21 mouse cellular contexts compared by ENCODE assay signal in genomic region chr1:150090229-150090628, GRCm38 (mm10). TPM values are rescaled to one million over a fixed set of nuclear protein-coding genes. Genes with fewer than 3 reads are reported as not detected.
DNase-seq lines count a peak whose midpoint lies in the region; ATAC-seq and TF ChIP-seq lines count a peak whose summit lies in the region.
"Had no signal": no experiment of that assay in that cellular context is flagged by ENCODE, and none has a peak within 500 bp of the region (broad histone marks: within the 10 kb centered on the region; RNA-seq: fewer than 3 reads in every experiment).

No protein-coding gene starts in this region.

- no peak for TF ChIP-seq CTCF in forebrain, postnatal 0 days (IDR thresholded peaks at IDR 0.05; ENCODE audit: low read depth)
- TF ChIP-seq CTCF in lung, embryonic 14.5 days (IDR thresholded peaks at IDR 0.05; ENCODE audit: low read depth): no peak
- TF ChIP-seq CTCF in lung, adult 2 months (IDR thresholded peaks at IDR 0.05; ENCODE audit: insufficient read depth, low read length): no peak

- no peaks in the 10 kb centered on the region; the same call in 1 of the 2 replicates for H3K9me3 ChIP-seq in forebrain, embryonic 14.5 days (replicated peaks; ENCODE audit: control insufficient read depth, low read length)
- 0 out of 2 replicates have a peak, but pooled peaks cover 5% of the 10 kb centered on the region for H3K9me3 ChIP-seq in forebrain, postnatal 0 days (ENCODE audit: low read length)
- H3K9me3 ChIP-seq in lung, embryonic 14.5 days (ENCODE audit: low read depth, low read length): no peaks in the 10 kb centered on the region
- H3K9me3 ChIP-seq in neural tube, embryonic 12.5 days: no peaks in the 10 kb centered on the region
- peaks cover 9% of the 10 kb centered on the region; the same call in 1 of the 2 replicates for H3K9me3 ChIP-seq in stomach, embryonic 16.5 days (replicated peaks; ENCODE audit: control insufficient read depth, low read length)
- H3K9me3 ChIP-seq: heart, embryonic 10.5 days; hindbrain, embryonic 10.5 days; limb, embryonic 10.5 days; neural tube, embryonic 15.5 days had no signal

- H3K9ac ChIP-seq in forebrain, embryonic 14.5 days (ENCODE audit: low read length): no peak overlapping the region
- no peak overlapping the region for H3K9ac ChIP-seq in forebrain, postnatal 0 days
- H3K9ac ChIP-seq in lung, embryonic 14.5 days: no peak overlapping the region
- no peak overlapping the region for H3K9ac ChIP-seq in neural tube, embryonic 12.5 days
- H3K9ac ChIP-seq in stomach, embryonic 16.5 days (ENCODE audit: low read length): no peak overlapping the region
- H3K9ac ChIP-seq: liver, postnatal 0 days; neural tube, embryonic 15.5 days had no signal

- H3K36me3 ChIP-seq in forebrain, embryonic 14.5 days (ENCODE audit: control insufficient read depth, insufficient read depth, low read length): no peaks in the 10 kb centered on the region
- H3K36me3 ChIP-seq in forebrain, postnatal 0 days (ENCODE audit: insufficient read depth): no peaks in the 10 kb centered on the region
- H3K36me3 ChIP-seq in lung, embryonic 14.5 days (ENCODE audit: insufficient read depth): no peaks in the 10 kb centered on the region
- H3K36me3 ChIP-seq in neural tube, embryonic 12.5 days: no peaks in the 10 kb centered on the region
- no peaks in the 10 kb centered on the region for H3K36me3 ChIP-seq in stomach, embryonic 16.5 days (ENCODE audit: control insufficient read depth, insufficient read depth, low read length)
- H3K36me3 ChIP-seq: heart, embryonic 10.5 days; hindbrain, embryonic 10.5 days; limb, embryonic 10.5 days; neural tube, embryonic 15.5 days had no signal

- peak; percentile 24 for DNase-seq in forebrain, embryonic 14.5 days (ENCODE audit: low spot score)
- no peak for DNase-seq in forebrain, postnatal 0 days
- peak; percentile 67 for DNase-seq in lung, embryonic 14.5 days
- DNase-seq in lung, adult 2 months: no peak
- no peak for DNase-seq in neural tube, embryonic 10.5 days (ENCODE audit: extremely low spot score, low spot score)
- DNase-seq in layer of hippocampus, postnatal 14 days (ENCODE audit: low spot score in 2 of 2): no peak
- DNase-seq: adrenal gland, postnatal 25 days; cerebellum, adult 11-12 months; cerebellum, postnatal 14 days; kidney, adult 9 months; kidney, postnatal 4 days; layer of hippocampus, adult 9-11 months; liver, postnatal 0 days had no signal

- TF ChIP-seq POLR2A in lung, adult 2 months (IDR thresholded peaks at IDR 0.05; ENCODE audit: borderline replicate concordance, extremely low read depth, low read depth, low read length): no peak

- ATAC-seq in forebrain, embryonic 14.5 days: peak; percentile 40; the same call in 1 of the 2 replicates
- ATAC-seq in forebrain, postnatal 0 days: no peak
- peak; percentile 75 for ATAC-seq in lung, embryonic 14.5 days (ENCODE audit: insufficient read depth)
- ATAC-seq in neural tube, embryonic 12.5 days (ENCODE audit: low FRiP score, low read depth): peak; percentile 55; the same call in 1 of the 2 replicates
- ATAC-seq in stomach, embryonic 16.5 days (ENCODE audit: insufficient read depth, low FRiP score): peak; percentile 78
- ATAC-seq: forebrain, embryonic 16.5 days; liver, postnatal 0 days had no signal

- H3K4me2 ChIP-seq in forebrain, embryonic 14.5 days (ENCODE audit: low read length): no peak overlapping the region
- H3K4me2 ChIP-seq in forebrain, postnatal 0 days (ENCODE audit: low read depth): no peak overlapping the region
- no peak overlapping the region for H3K4me2 ChIP-seq in lung, embryonic 14.5 days
- no peak overlapping the region for H3K4me2 ChIP-seq in neural tube, embryonic 12.5 days (replicated peaks)
- H3K4me2 ChIP-seq in stomach, embryonic 16.5 days (ENCODE audit: low read depth, low read length): no peak overlapping the region
- H3K4me2 ChIP-seq: neural tube, embryonic 15.5 days had no signal

- no peaks in the 10 kb centered on the region for H3K4me1 ChIP-seq in forebrain, embryonic 14.5 days (ENCODE audit: control insufficient read depth, insufficient read depth, low read length)
- H3K4me1 ChIP-seq in forebrain, postnatal 0 days (ENCODE audit: insufficient read depth): no peaks in the 10 kb centered on the region
- H3K4me1 ChIP-seq in lung, embryonic 14.5 days (ENCODE audit: insufficient read depth): no peaks in the 10 kb centered on the region
- H3K4me1 ChIP-seq in lung, adult 2 months (ENCODE audit: control insufficient read depth, insufficient read depth, low read length): no peaks in the 10 kb centered on the region
- H3K4me1 ChIP-seq in neural tube, embryonic 12.5 days: no peaks in the 10 kb centered on the region
- peaks cover 2% of the 10 kb centered on the region; the same call in 1 of the 2 replicates for H3K4me1 ChIP-seq in stomach, embryonic 16.5 days (ENCODE audit: control insufficient read depth, insufficient read depth, low read length)
- H3K4me1 ChIP-seq: heart, embryonic 10.5 days; hindbrain, embryonic 10.5 days; limb, embryonic 10.5 days; neural tube, embryonic 15.5 days had no signal

- WGBS in forebrain, embryonic 14.5 days: 22% methylated on average over 1 of the region's 1 CpGs
- 11% methylated on average over 1 of the region's 1 CpGs for WGBS in forebrain, postnatal 0 days
- WGBS in lung, embryonic 14.5 days: 13% methylated on average over 1 of the region's 1 CpGs
- 37% methylated on average over 1 of the region's 1 CpGs for WGBS in lung, adult 2 months
- WGBS in neural tube, embryonic 12.5 days: 43% methylated on average over 1 of the region's 1 CpGs
- WGBS in stomach, embryonic 16.5 days: 23% methylated on average over 1 of the region's 1 CpGs

- H3K4me3 ChIP-seq in forebrain, embryonic 14.5 days (ENCODE audit: low read depth, low read length): no peak overlapping the region
- H3K4me3 ChIP-seq in forebrain, postnatal 0 days (ENCODE audit: low read depth, low read length): no peak overlapping the region
- no peak overlapping the region for H3K4me3 ChIP-seq in lung, embryonic 14.5 days (ENCODE audit: low read depth, low read length)
- H3K4me3 ChIP-seq in lung, adult 2 months (replicated peaks; ENCODE audit: extremely low read depth, low read depth, low read length): no peak overlapping the region
- no peak overlapping the region for H3K4me3 ChIP-seq in neural tube, embryonic 12.5 days
- no peak overlapping the region for H3K4me3 ChIP-seq in stomach, embryonic 16.5 days (replicated peaks; ENCODE audit: low read length)
- H3K4me3 ChIP-seq: heart, embryonic 10.5 days; hindbrain, embryonic 10.5 days; limb, embryonic 10.5 days; neural tube, embryonic 15.5 days had no signal

- no peak overlapping the region for H3K27ac ChIP-seq in forebrain, embryonic 14.5 days (ENCODE audit: low read depth, low read length)
- H3K27ac ChIP-seq in forebrain, postnatal 0 days (ENCODE audit: low read depth, low read length): no peak overlapping the region
- no peak overlapping the region for H3K27ac ChIP-seq in lung, embryonic 14.5 days (ENCODE audit: low read depth)
- no peak overlapping the region for H3K27ac ChIP-seq in neural tube, embryonic 12.5 days
- H3K27ac ChIP-seq in stomach, embryonic 16.5 days (ENCODE audit: low read length): no peak overlapping the region
- H3K27ac ChIP-seq: heart, embryonic 10.5 days; hindbrain, embryonic 10.5 days; limb, embryonic 10.5 days; neural tube, embryonic 15.5 days had no signal

- H3K27me3 ChIP-seq in forebrain, embryonic 14.5 days (replicated peaks; ENCODE audit: control insufficient read depth, insufficient read depth, low read length): no peaks in the 10 kb centered on the region
- H3K27me3 ChIP-seq in forebrain, postnatal 0 days (ENCODE audit: insufficient read depth, low read length): no peaks in the 10 kb centered on the region
- H3K27me3 ChIP-seq in lung, embryonic 14.5 days (ENCODE audit: insufficient read depth, low read length): no peaks in the 10 kb centered on the region
- no peaks in the 10 kb centered on the region for H3K27me3 ChIP-seq in neural tube, embryonic 12.5 days (replicated peaks)
- no peaks in the 10 kb centered on the region for H3K27me3 ChIP-seq in stomach, embryonic 16.5 days (ENCODE audit: control insufficient read depth, insufficient read depth, low read length)
- H3K27me3 ChIP-seq: neural tube, embryonic 15.5 days had no signal

RNA-seq across cellular contexts. Expression of gene Ptgs2, which starts 9.6 kb away (rescaled TPM):
- not detected in 2 replicates for polyA plus RNA-seq in forebrain, embryonic 14.5 days (2014; fragmentation: Nextera tagmentation; extraction: Ambion mirVana)
- total RNA-seq in forebrain, postnatal 0 days (2014; rRNA removed): 0.23 and 0.24 TPM in 2 replicates
- 0.08 and 0.21 TPM in 2 replicates for polyA plus RNA-seq in forebrain, postnatal 0 days (2015; fragmentation: Nextera tagmentation; extraction: Ambion mirVana)
- 0.09 and 0.15 TPM in 2 replicates for polyA plus RNA-seq in lung, embryonic 14.5 days (2014; fragmentation: Nextera tagmentation; extraction: Ambion mirVana)
- polyA plus RNA-seq in lung, adult 2 months (2012; rRNA removed): 2.7 and 3.4 TPM in 2 replicates
- polyA plus RNA-seq in neural tube, embryonic 12.5 days (2016; fragmentation: Nextera tagmentation; extraction: Ambion mirVana): 0.06 TPM in 1 of 2 replicates, not detected in the other
- 0.30 and 0.46 TPM in 2 replicates for polyA plus RNA-seq in stomach, embryonic 16.5 days (2015; fragmentation: Nextera tagmentation; extraction: Ambion mirVana)
- 10 to 100 TPM; 14.8 to 15.6 TPM for total RNA-seq in layer of hippocampus, postnatal 14 days (2021)
- total RNA-seq: liver, adult 2 months had no signal
- polyA plus RNA-seq: forebrain, embryonic 16.5 days; limb, embryonic 10.5 days; liver, adult 2 months; liver, postnatal 0 days had no signal

Comparison
In these comparisons a context has a peak if more than half of its experiments do, and no peak if none do; other contexts are left out.
1. DNase-seq: peak in forebrain, embryonic 14.5 days (single experiment) and lung, embryonic 14.5 days (single experiment); none in forebrain, postnatal 0 days (single experiment), lung, adult 2 months (single experiment), neural tube, embryonic 10.5 days (single experiment) and layer of hippocampus, postnatal 14 days (0 of 2).